Mouse (Mus musculus): ENCODE results near the gene Endov. TPM values are rescaled to one million over a fixed set of nuclear protein-coding genes. Genes with fewer than 3 reads are reported as not detected.

Endov gene
- total RNA-seq, 2 experiments from 2014 or later, result 9.7 to 12.9 TPM

GRCm38 (mm10) chr11:119545741-119546495 is 54.8 kb downstream of the Endov start:
- DNase-seq, result no peak

GRCm38 (mm10) chr11:119546496-119547182 is 55.5 kb downstream of the Endov start:
- DNase-seq, result peak; percentile 37

- peak; percentile 36 for DNase-seq
Measured at GRCm38 (mm10) chr11:119547183-119547921, 56.2 kb downstream of the Endov start, which contains the start of gene Nptx1. Gene Nptx1 (minus strand): TSS chr11:119547753.

GRCm38 (mm10) chr11:119547951-119548591 is 56.9 kb downstream of the Endov start:
- peak; percentile 14 for DNase-seq

- peak; percentile 15 for DNase-seq
Measured at GRCm38 (mm10) chr11:119548741-119549370, 57.7 kb downstream of the Endov start.

GRCm38 (mm10) chr11:119549371-119549811 is 58.2 kb downstream of the Endov start:
- peak; percentile 19 for DNase-seq

GRCm38 (mm10) chr11:119550546-119551335 is 59.6 kb downstream of the Endov start:
- DNase-seq, result peak; percentile 40

GRCm38 (mm10) chr11:119551468-119551867 is 60.3 kb downstream of the Endov start:
- no peak for DNase-seq

- DNase-seq, result no peak
Measured at GRCm38 (mm10) chr11:119552301-119552700, 61.2 kb downstream of the Endov start.

GRCm38 (mm10) chr11:119552902-119553802 is 62.0 kb downstream of the Endov start:
- no peak for DNase-seq

- DNase-seq, result no peak
Measured at GRCm38 (mm10) chr11:119554706-119555105, 63.6 kb downstream of the Endov start.

GRCm38 (mm10) chr11:119555170-119555569 is 64.0 kb downstream of the Endov start:
- no peak for DNase-seq

- DNase-seq, result no peak
Measured at GRCm38 (mm10) chr11:119557940-119558869, 67.1 kb downstream of the Endov start.

- DNase-seq, result no peak
Measured at GRCm38 (mm10) chr11:119558870-119559610, 67.9 kb downstream of the Endov start.
